In the genomic region with DNA sequence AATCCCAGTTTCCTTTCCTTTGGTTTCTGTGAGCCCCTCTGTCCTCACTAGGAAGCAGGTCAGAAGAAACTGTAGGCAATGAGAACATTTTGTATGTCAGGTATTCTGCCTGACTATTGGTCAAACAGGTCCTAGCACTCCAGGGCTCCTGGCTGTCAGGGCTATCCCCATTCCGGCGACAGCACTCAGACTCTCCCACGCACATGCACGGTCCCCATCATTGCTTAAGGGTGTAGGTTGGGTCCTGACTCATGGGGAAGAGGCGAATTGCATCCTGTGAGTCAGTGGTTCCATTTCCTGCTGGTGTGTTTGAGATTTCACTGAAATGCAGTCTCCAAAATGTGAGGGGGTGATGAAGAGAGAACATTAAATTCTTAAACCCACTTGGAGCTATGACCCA, we compare ENCODE assay signal across 23 mouse cellular contexts. TPM values are rescaled to one million over a fixed set of nuclear protein-coding genes. Genes with fewer than 3 reads are reported as not detected.
DNase-seq lines count a peak whose midpoint lies in the region; ATAC-seq and TF ChIP-seq lines count a peak whose summit lies in the region.
"Had no signal": no experiment of that assay in that cellular context is flagged by ENCODE, and none has a peak within 500 bp of the region (broad histone marks: within the 10 kb centered on the region; RNA-seq: fewer than 3 reads in every experiment).

No protein-coding gene starts in this region.

- no peaks in the 10 kb centered on the region for H3K36me3 ChIP-seq in stomach, postnatal 0 days (ENCODE audit: control insufficient read depth, insufficient read depth, low read length)
- H3K36me3 ChIP-seq: G1E; limb, embryonic 15.5 days; neural tube, embryonic 13.5 days had no signal

- no peaks in the 10 kb centered on the region for H3K27me3 ChIP-seq in stomach, postnatal 0 days (ENCODE audit: control insufficient read depth, insufficient read depth, low read length)
- H3K27me3 ChIP-seq: limb, embryonic 15.5 days; neural tube, embryonic 13.5 days had no signal

- no peak overlapping the region for H3K27ac ChIP-seq in stomach, postnatal 0 days (replicated peaks)
- H3K27ac ChIP-seq: hindbrain, embryonic 14.5 days; limb, embryonic 15.5 days; neural tube, embryonic 13.5 days had no signal

- H3K9ac ChIP-seq in stomach, postnatal 0 days (ENCODE audit: low read length), result no peak overlapping the region
- H3K9ac ChIP-seq: hindbrain, embryonic 14.5 days; limb, embryonic 15.5 days; neural tube, embryonic 13.5 days had no signal

- no peaks in the 10 kb centered on the region for H3K4me1 ChIP-seq in stomach, postnatal 0 days (replicated peaks; ENCODE audit: control insufficient read depth, insufficient read depth)
- H3K4me1 ChIP-seq: limb, embryonic 15.5 days; neural tube, embryonic 13.5 days had no signal

- peak; percentile 23 to 34 for DNase-seq in right cerebral cortex, adult 2 months (ENCODE audit: low spot score in 2 of 2)
- DNase-seq in right cerebral cortex, postnatal 10 days (ENCODE audit: low spot score in 2 of 2), result no peak
- peak; percentile 20 for DNase-seq in CD4-positive, CD25-positive, alpha-beta regulatory T cell, adult 2 months (ENCODE audit: low read depth, low spot score)
- peak; percentile 75 for DNase-seq in brain, adult 2 months (ENCODE audit: low read depth, low spot score)
- DNase-seq in stomach, postnatal 0 days (ENCODE audit: low spot score), result no peak
- DNase-seq in B cell, adult 2 months, result no peak
- DNase-seq in cerebellum, adult 11-12 months, result no peak
- DNase-seq: adrenal gland, adult 8-10 months; cerebellum, adult 18-20 months; cerebellum, postnatal 36 days; gastrocnemius, postnatal 10 days; heart, postnatal 10 days; lung, postnatal 10 days; spleen, adult 18-20 months had no signal

- TF ChIP-seq EP300 in stomach, postnatal 0 days (optimal IDR thresholded peaks at IDR 0.05), result no peak

- 0 out of 2 replicates have a peak, but pooled peaks have one; percentile 51 for ATAC-seq in stomach, postnatal 0 days (ENCODE audit: low FRiP score, low TSS enrichment)
- ATAC-seq: forebrain, embryonic 14.5 days; intestine, postnatal 0 days had no signal

- no peak overlapping the region for H3K4me2 ChIP-seq in stomach, postnatal 0 days (replicated peaks; ENCODE audit: low read depth)
- H3K4me2 ChIP-seq: hindbrain, embryonic 14.5 days; limb, embryonic 15.5 days; neural tube, embryonic 13.5 days had no signal

- WGBS in stomach, postnatal 0 days, result 73% methylated on average over 5 of the region's 5 CpGs

- TF ChIP-seq CTCF in stomach, postnatal 0 days (IDR thresholded peaks at IDR 0.05; ENCODE audit: low read depth), result no peak

- H3K9me3 ChIP-seq in stomach, postnatal 0 days (ENCODE audit: control insufficient read depth, low read length), result no peaks in the 10 kb centered on the region
- H3K9me3 ChIP-seq: G1E; limb, embryonic 15.5 days; neural tube, embryonic 13.5 days had no signal

- no peak overlapping the region for H3K4me3 ChIP-seq in stomach, postnatal 0 days (ENCODE audit: low read depth, low read length)
- H3K4me3 ChIP-seq: limb, embryonic 15.5 days; neural tube, embryonic 13.5 days had no signal

RNA-seq across cellular contexts. Expression of gene Ereg, which starts 8.6 kb away (rescaled TPM):
- polyA plus RNA-seq in stomach, postnatal 0 days (2015; fragmentation: Nextera tagmentation; extraction: Ambion mirVana), result 3.2 and 3.3 TPM in 2 replicates
- polyA plus RNA-seq: forebrain, embryonic 14.5 days; G1E; hindbrain, embryonic 14.5 days; kidney, embryonic 16.5 days; neural tube, embryonic 13.5 days had no signal

RNA-seq across cellular contexts. Expression of gene Epgn, which starts 55.8 kb away (rescaled TPM):
- polyA plus RNA-seq in stomach, postnatal 0 days (2015; fragmentation: Nextera tagmentation; extraction: Ambion mirVana), result 0.12 and 0.17 TPM in 2 replicates
- polyA plus RNA-seq: G1E; hindbrain, embryonic 14.5 days; intestine, postnatal 0 days; liver, embryonic 16.5 days; stomach, embryonic 14.5 days had no signal

RNA-seq across cellular contexts. Expression of gene Areg, which starts 56.4 kb away (rescaled TPM):
- 14.4 and 14.9 TPM in 2 replicates for polyA plus RNA-seq in stomach, postnatal 0 days (2015; fragmentation: Nextera tagmentation; extraction: Ambion mirVana)
- polyA plus RNA-seq: forebrain, embryonic 14.5 days; G1E; liver, embryonic 16.5 days had no signal

Comparison
In these comparisons a context has a peak if more than half of its experiments do, and no peak if none do; other contexts are left out.
1. DNase-seq: peak in right cerebral cortex, adult 2 months (2 of 2), CD4-positive, CD25-positive, alpha-beta regulatory T cell, adult 2 months (single experiment) and brain, adult 2 months (single experiment); none in right cerebral cortex, postnatal 10 days (0 of 2), stomach, postnatal 0 days (single experiment), B cell, adult 2 months (0 of 2) and cerebellum, adult 11-12 months (single experiment).